Mouse (Mus musculus) liver, embryonic 14.5 days (tissue): ENCODE results near the gene Cep78.
"Not testable (repeated sequence)": the region's sequence is repeated elsewhere in the genome, so short reads cannot be mapped to it uniquely, and the experiment has no call there.

Source experiments
- CTCF ChIP-seq: IDR thresholded peaks from 2 replicates; pipeline ENCODE4 v1.5.1; 2016; ENCODE audit warnings: antibody characterized with exemption, low read depth, control low read depth
- EP300 ChIP-seq: IDR thresholded peaks from 2 replicates; pipeline ENCODE4 v1.6.1; 2016; ENCODE audit warnings: antibody characterized with exemption, low read depth

DNA sequence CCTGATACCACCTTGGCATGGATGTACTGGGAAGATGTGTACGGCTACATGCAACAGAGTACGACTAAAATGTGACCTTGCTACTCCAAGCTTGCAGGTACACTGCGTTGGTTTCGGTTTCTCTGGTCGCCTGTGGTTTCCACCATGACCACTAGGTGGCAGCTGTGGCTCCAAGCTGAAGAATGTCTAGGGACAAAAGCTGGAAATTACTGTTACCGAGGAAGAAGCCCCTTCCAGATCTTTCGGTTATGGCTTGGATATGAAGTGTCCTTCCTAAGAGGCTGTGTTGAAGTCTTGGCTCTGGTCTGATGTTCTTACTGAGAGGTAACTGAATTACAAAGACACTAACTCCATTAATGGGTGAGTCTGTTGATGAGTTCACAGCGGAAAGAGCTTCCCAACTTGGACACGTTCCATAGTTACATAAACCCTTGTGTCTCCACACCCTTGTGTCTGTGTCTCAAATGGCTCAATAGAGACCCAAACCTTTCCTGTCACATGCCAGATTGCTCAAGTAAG is 44.5 kb upstream of the Cep78 start:
- TF ChIP-seq CTCF, result peak; percentile 67
- not testable (repeated sequence) for TF ChIP-seq EP300
